Mouse (Mus musculus) left cerebral cortex, postnatal 14 days (tissue): ENCODE data around the gene Sertad2. TPM values are rescaled to one million over a fixed set of nuclear protein-coding genes. Genes with fewer than 3 reads are reported as not detected.

Source experiments
- DNase-seq, 2 experiments: peaks; one replicate each; pipeline ENCODE4 v3.0.0; 2021 to 2022; ENCODE audit warnings: low spot score in 2 of 2, mixed read lengths in 1 of 2
- intact Hi-C: fragments of 180-260 bp; cut with DNase I; formaldehyde crosslinking; loops from one replicate; pipeline ENCODE4 v1.15.1; 2025
- long read RNA-seq, 2 experiments: library from polyadenylated mRNA; stranded (forward); transcript quantifications; one replicate each; pipeline ENCODE4 v2.0.0; 2021
- total RNA-seq, 2 experiments: library from RNA; stranded (reverse); gene quantifications; 2 replicates each; pipeline ENCODE4 v1.2.3; 2021

Sertad2 gene
- 10 to 100 TPM; 19.8 to 22.4 TPM for total RNA-seq
- long read RNA-seq, experiment 1, partial matches to known transcripts = 0 of 16 reads
- long read RNA-seq, experiment 1, other reads (novel, unspliced or antisense) = 16 of 16 reads
- long read RNA-seq, experiment 2, partial matches to known transcripts = 0 of 18 reads
- long read RNA-seq, experiment 2, other reads (novel, unspliced or antisense) = 18 of 18 reads

- DNase-seq = peak; percentile 100
- intact Hi-C loops = loop anchor here (5.0 kb wide), 2 partner anchors 89 to 199 kb away; partner anchors contain the start of gene Aftph
These were observed at the start of gene Sertad2 for GRCm38 (mm10) chr11:20542739-20543452. TSS of gene Sertad2 (plus strand) at chr11:20543253.

DNA sequence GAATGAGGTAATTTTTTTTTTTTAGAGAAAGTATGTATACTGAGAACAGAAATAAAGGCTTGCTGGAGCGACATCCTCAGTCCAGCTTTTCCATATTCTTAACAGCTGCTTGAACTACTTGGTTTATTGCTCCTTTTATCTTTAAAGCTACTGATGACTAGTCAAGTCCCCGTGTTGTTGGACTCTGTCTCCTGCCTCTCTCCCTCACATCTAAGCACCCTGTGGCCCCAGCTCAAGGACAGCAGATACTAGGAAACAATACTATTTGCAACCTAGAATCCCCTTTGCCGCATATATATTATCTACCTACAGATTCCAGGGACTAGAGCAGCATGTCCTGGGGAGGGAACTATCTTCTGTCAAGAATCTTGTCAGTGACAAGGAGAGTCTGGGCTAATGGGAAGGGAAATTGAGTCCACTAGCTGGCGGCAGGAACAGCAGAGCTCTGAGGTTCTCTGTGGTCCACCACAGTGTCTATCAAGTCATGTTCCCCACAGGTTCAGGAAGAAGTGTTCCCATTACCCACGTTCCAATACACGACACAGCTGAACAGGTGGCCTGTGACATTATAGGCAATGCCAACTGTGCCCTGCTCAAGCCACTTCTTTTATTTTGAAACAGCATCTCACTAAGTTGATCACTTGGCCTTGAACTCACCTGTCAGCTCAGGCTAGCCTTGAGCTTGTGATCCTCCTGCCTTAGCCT, 49.0 kb upstream of the Sertad2 start:
- DNase-seq = no peak
- intact Hi-C loops = no loop called here

DNA sequence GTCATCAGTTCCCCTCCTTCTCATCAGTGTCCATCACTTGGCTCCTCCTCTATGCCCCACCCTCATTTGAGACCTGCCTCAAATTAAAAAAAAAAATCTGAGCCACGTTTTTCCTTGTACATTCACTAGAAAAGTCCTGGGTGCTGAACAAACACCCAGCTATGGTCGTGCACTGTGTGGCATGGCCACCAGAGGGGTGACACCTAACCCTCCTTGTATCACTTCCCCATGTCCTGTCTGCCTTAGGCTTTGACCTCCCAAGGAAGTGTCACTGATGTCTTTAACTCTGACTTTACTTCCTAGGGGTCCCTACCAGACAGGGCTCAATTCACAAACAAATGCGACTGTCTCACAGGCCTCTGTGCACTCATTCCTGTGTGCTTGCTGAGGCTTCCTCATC, 42.5 kb upstream of the Sertad2 start:
- DNase-seq = no peak
- intact Hi-C loops = no loop called here

- DNase-seq = no peak
- intact Hi-C loops = no loop called here
These were observed 41.7 kb upstream of the Sertad2 start for GRCm38 (mm10) chr11:20501160-20501955.

GRCm38 (mm10) chr11:20513574-20513973, 29.5 kb upstream of the Sertad2 start:
- no peak for DNase-seq
- intact Hi-C loops = no loop called here

DNA sequence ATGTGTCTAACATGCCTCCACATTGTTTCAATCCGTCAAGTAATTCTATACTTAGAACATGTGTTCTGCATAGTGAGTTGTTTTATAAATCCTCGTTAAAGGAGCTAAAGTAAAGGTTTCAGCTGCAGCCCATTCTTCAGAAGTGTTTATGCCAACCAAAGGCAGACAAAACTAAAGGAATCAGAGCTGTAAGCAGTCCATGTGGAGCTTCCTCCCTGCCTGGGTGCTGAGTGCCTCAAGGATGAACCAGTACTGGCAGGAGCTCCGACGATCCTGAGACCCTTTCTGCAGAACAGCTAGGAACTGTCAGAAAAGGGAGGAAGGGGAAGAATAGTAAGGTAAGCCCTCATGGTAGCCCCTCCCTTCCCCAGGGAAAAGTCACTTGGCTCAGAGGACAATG, 28.3 kb upstream of the Sertad2 start:
- no peak for DNase-seq
- intact Hi-C loops = no loop called here

- intact Hi-C loops = no loop called here
- DNase-seq = no peak
These were observed 21.7 kb upstream of the Sertad2 start for GRCm38 (mm10) chr11:20521321-20521720.

DNA sequence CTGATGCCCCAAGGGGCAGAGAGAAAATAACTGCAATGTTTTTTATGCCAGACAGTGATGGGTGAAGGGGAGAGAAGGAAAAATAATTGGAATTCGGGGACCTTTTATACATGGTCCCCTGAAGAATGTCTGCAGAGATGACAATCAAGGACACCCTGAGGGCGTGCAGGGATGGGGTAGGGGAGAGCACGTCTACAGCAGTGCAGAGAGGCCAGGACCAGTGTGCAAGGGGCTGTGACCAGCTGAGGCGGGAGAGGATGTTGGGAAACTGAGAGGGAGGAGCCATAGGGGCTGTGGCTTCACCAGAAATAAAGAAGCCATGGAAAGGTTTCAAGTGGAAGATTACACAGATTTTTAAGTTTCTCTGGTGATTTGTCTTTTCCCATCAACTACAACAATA, 20.3 kb upstream of the Sertad2 start:
- no peak for DNase-seq
- intact Hi-C loops = no loop called here

DNA sequence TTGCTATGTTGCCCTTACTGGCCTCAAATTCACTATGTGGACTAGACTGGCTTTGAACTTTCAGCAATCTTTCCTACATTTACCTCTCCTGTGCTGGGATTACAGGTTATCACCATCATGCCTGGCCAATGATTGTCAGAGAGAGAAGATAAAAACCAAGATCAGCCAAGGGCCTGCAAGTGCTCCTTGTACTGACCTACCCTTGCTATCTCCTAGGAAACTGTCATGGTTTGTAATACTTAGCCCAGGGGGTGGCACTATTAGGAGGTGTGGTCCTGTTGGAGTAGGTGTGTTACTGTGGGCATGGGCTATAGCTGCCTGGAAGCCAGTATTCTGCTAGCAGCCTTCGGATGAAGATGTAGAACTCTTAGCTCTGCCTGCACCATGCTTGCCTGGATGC, 18.6 kb upstream of the Sertad2 start:
- no peak for DNase-seq
- intact Hi-C loops = no loop called here

DNA sequence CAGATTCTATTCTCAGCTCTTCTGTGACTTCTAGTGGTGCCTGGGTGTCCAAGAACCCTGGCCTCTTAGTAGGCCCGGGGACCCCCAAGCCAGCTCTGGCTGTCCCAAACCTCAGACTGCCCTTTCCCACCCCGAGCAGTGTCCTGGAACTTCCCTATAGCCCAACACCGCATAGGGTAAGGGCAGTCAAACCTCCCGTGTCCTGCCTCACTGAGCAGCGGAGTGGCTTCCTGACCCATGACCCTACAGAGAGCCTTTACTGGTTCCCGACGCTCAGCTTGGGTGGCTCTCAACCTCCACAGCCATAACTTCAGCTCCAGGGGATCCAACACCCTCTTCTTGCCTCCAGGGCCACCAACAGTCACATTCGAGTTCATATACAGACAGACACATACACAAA, 17.1 kb upstream of the Sertad2 start:
- intact Hi-C loops = no loop called here

DNA sequence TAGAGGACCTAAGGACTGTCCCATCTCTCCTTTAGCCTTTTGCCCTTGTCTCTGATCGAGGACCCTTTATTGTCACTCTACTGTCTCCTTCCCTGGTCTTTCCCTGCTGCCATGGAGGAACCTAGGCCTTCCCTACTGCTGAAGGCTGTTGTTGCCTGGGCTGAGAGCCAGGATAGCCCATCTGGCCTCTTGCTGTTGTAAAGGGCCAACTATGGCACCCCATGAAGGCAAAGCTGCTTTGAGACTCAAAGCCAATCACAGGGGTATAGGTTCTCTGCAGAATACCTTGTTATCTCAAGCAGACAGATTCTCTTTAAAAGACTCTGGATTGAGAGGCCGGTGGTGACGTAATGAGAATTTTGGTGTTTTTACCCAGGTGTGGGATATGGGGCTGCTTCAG, 15.2 kb upstream of the Sertad2 start:
- DNase-seq = no peak
- intact Hi-C loops = no loop called here

More for the DNA sequence above, 17.1 kb upstream of the Sertad2 start:
- no peak for DNase-seq

- DNase-seq = no peak
- intact Hi-C loops = loop anchor here (5.0 kb wide), 1 partner anchor 74 kb away; no protein-coding TSS in a partner anchor
These were observed 11.4 kb upstream of the Sertad2 start for GRCm38 (mm10) chr11:20531682-20531991.

- intact Hi-C loops = loop anchor here (5.0 kb wide), 1 partner anchor 75 kb away; no protein-coding TSS in a partner anchor
- peak; percentile 23 to 57 for DNase-seq
These were observed 10.8 kb upstream of the Sertad2 start for GRCm38 (mm10) chr11:20531992-20532881.

- no peak for DNase-seq
- intact Hi-C loops = loop anchor here (5.0 kb wide), 1 partner anchor 76 kb away; no protein-coding TSS in a partner anchor
These were observed 9.8 kb upstream of the Sertad2 start for GRCm38 (mm10) chr11:20533231-20533630.

GRCm38 (mm10) chr11:20537221-20537620, 5.8 kb upstream of the Sertad2 start:
- DNase-seq = no peak
- intact Hi-C loops = no loop called here

GRCm38 (mm10) chr11:20538496-20538895, 4.6 kb upstream of the Sertad2 start:
- no peak for DNase-seq
- intact Hi-C loops = no loop called here

GRCm38 (mm10) chr11:20541280-20541679, 1.8 kb upstream of the Sertad2 start:
- DNase-seq = no peak
- intact Hi-C loops = loop anchor here (5.0 kb wide), 2 partner anchors 91 to 201 kb away; partner anchors contain the start of gene Aftph

GRCm38 (mm10) chr11:20541995-20542637, 937 bp upstream of the Sertad2 start:
- DNase-seq = peak; percentile 11 to 56
- intact Hi-C loops = loop anchor here (5.0 kb wide), 2 partner anchors 90 to 200 kb away; partner anchors contain the start of gene Aftph
